8 mouse cellular contexts compared by ENCODE assay signal in genomic region chr13:37857284-37858065, GRCm38 (mm10).
A peak's percentile ranks its signal among the peaks of the same experiment; 100 is the strongest.
DNase-seq lines count a peak whose midpoint lies in the region; ATAC-seq lines count a peak whose summit lies in the region.

No protein-coding gene starts in this region.

- peaks cover 39% of the 10 kb centered on the region for H3K4me1 ChIP-seq in hindbrain, embryonic 13.5 days (replicated peaks)

- H3K9ac ChIP-seq in hindbrain, embryonic 13.5 days, result peak overlapping the region; percentile 82

- peak; percentile 90 for DNase-seq in R1 (ENCODE audit: low read depth, low spot score)
- DNase-seq in cerebellum, postnatal 14 days, result peak; percentile 95 to 96
- DNase-seq in frontal cortex, postnatal 14 days (ENCODE audit: low spot score in 2 of 2), result peak; percentile 69 to 80
- peak; percentile 88 for DNase-seq in layer of hippocampus, postnatal 36 days
- DNase-seq in lung, postnatal 25 days (ENCODE audit: low spot score), result peak; percentile 93
- peak; percentile 72 for DNase-seq in retina, adult 2 months (ENCODE audit: low read depth, low spot score)
- peak; percentile 96 for DNase-seq in thymus, postnatal 25 days

- under 1% methylated on average over 59 of the region's 59 CpGs for WGBS in hindbrain, embryonic 13.5 days

- peak overlapping the region; percentile 93 for H3K4me2 ChIP-seq in hindbrain, embryonic 13.5 days

- ATAC-seq in hindbrain, embryonic 13.5 days (ENCODE audit: low FRiP score), result peak; percentile 95

- no peak overlapping the region for H3K27ac ChIP-seq in hindbrain, embryonic 13.5 days

- H3K36me3 ChIP-seq in hindbrain, embryonic 13.5 days, result no peaks in the 10 kb centered on the region

- H3K9me3 ChIP-seq in hindbrain, embryonic 13.5 days, result no peaks in the 10 kb centered on the region

- peaks cover 4% of the 10 kb centered on the region for H3K27me3 ChIP-seq in hindbrain, embryonic 13.5 days

- H3K4me3 ChIP-seq in hindbrain, embryonic 13.5 days, result peak overlapping the region; percentile 61
